Mouse (Mus musculus) thymus, adult 2 months (tissue): ENCODE results near the gene Ribc1.

Source experiments
- CTCF ChIP-seq: fragments of 200-500 bp; IDR thresholded peaks from 2 replicates; pipeline ENCODE4 v1.5.1; 2012; ENCODE audit warnings: mild to moderate bottlenecking, control low read depth, low read length, moderate library complexity, borderline replicate concordance; ENCODE audit not compliant: control insufficient read depth, poor library complexity, insufficient read depth; ENCODE audit errors: extremely low read depth
- POLR2A ChIP-seq: fragments of 200-500 bp; IDR thresholded peaks from 2 replicates; pipeline ENCODE4 v1.6.1; 2012; ENCODE audit warnings: mild to moderate bottlenecking, low read length, control low read depth, moderate library complexity; ENCODE audit not compliant: control insufficient read depth, poor library complexity, insufficient read depth; ENCODE audit errors: extremely low read depth

GRCm38 (mm10) chrX:152007863-152008262, 8.2 kb downstream of the Ribc1 start:
- TF ChIP-seq CTCF (no peak), POLR2A (no peak)
